ENCODE assay signal across 21 mouse cellular contexts in the genomic region with DNA sequence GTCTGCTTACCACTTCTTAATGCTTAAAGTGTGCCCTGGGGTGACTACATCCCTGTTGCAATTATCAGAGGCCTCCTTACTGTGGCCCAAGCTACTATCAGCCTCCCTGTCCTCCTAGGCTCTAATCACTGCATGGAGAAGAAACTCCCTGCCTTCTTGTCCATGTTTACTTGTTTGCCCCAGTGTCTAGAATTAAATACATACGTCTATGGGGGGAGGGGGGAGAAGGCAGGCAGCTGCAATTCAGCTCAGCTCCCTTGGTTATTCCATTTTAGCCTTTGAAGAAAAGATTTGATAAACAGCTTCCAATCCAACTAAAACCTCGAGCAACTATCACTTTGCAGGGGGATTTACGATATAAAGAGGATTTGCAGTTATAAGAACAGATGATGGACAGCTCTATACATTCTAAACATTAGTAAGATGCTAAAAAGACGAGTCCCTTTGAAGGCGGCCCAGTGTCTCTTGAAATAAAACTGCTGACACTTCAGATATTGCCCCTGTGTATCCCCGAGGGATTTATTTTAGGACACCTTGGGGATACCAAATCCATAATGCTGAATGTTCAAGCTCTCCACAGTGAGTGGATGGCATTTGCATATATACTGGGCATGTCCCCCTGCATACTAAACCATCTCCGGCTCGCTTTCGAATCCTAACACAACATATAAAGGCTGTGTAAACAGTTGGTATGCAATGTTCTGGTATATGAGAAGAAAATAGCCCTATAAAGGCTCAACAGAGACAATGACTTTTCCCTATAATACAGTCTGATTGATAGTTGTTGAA.
DNase-seq lines count a peak whose midpoint lies in the region; ATAC-seq lines count a peak whose summit lies in the region.
"Had no signal": no experiment of that assay in that cellular context is flagged by ENCODE, and none has a peak within 500 bp of the region (broad histone marks: within the 10 kb centered on the region; RNA-seq: fewer than 3 reads in every experiment).

No protein-coding gene starts in this region.

- 72% methylated on average over 9 of the region's 9 CpGs for WGBS in hindbrain, embryonic 16.5 days
- 84% methylated on average over 9 of the region's 9 CpGs for WGBS in hindbrain, embryonic 12.5 days
- 69% methylated on average over 9 of the region's 9 CpGs for WGBS in neural tube, embryonic 14.5 days
- WGBS in midbrain, embryonic 16.5 days, result 48% methylated on average over 9 of the region's 9 CpGs
- 82% methylated on average over 9 of the region's 9 CpGs for WGBS in kidney, embryonic 15.5 days

- no peaks in the 10 kb centered on the region for H3K36me3 ChIP-seq in hindbrain, embryonic 16.5 days (ENCODE audit: control insufficient read depth, insufficient read depth, low read length)
- no peaks in the 10 kb centered on the region for H3K36me3 ChIP-seq in hindbrain, embryonic 12.5 days
- H3K36me3 ChIP-seq in neural tube, embryonic 14.5 days (ENCODE audit: control insufficient read depth, insufficient read depth, low read length), result no peaks in the 10 kb centered on the region
- no peaks in the 10 kb centered on the region for H3K36me3 ChIP-seq in midbrain, embryonic 16.5 days (ENCODE audit: control insufficient read depth, insufficient read depth, low read length)
- H3K36me3 ChIP-seq in kidney, embryonic 15.5 days, result no peaks in the 10 kb centered on the region
- H3K36me3 ChIP-seq: embryonic facial prominence, embryonic 13.5 days; forebrain, embryonic 12.5 days; heart, embryonic 15.5 days had no signal

- no peak overlapping the region for H3K9ac ChIP-seq in hindbrain, embryonic 16.5 days (ENCODE audit: low read depth, low read length)
- H3K9ac ChIP-seq in hindbrain, embryonic 12.5 days, result no peak overlapping the region
- H3K9ac ChIP-seq in neural tube, embryonic 14.5 days (replicated peaks; ENCODE audit: low read depth, low read length), result no peak overlapping the region
- no peak overlapping the region for H3K9ac ChIP-seq in midbrain, embryonic 16.5 days (ENCODE audit: low read depth, low read length)
- H3K9ac ChIP-seq in kidney, embryonic 15.5 days, result no peak overlapping the region
- H3K9ac ChIP-seq: embryonic facial prominence, embryonic 13.5 days; forebrain, embryonic 12.5 days; heart, embryonic 15.5 days had no signal

- 0 out of 2 replicates have a peak, but pooled peaks have one; percentile 35 for ATAC-seq in hindbrain, embryonic 16.5 days
- ATAC-seq in hindbrain, embryonic 12.5 days (ENCODE audit: low FRiP score), result no peak
- peak; percentile 68; the same call in 1 of the 2 replicates for ATAC-seq in neural tube, embryonic 14.5 days (ENCODE audit: low read depth)
- peak; percentile 65 for ATAC-seq in midbrain, embryonic 16.5 days
- ATAC-seq in kidney, embryonic 15.5 days (replicated peaks; ENCODE audit: low FRiP score), result no peak
- ATAC-seq: activated CD4-positive, CD25-positive, alpha-beta regulatory T cell, adult 4 months; forebrain, embryonic 16.5 days; Patski had no signal

- no peaks in the 10 kb centered on the region for H3K9me3 ChIP-seq in hindbrain, embryonic 16.5 days (ENCODE audit: control insufficient read depth, low read length)
- peaks cover 4% of the 10 kb centered on the region for H3K9me3 ChIP-seq in hindbrain, embryonic 12.5 days (replicated peaks)
- H3K9me3 ChIP-seq in neural tube, embryonic 14.5 days (ENCODE audit: control insufficient read depth, low read length), result no peaks in the 10 kb centered on the region; the same call in 1 of the 2 replicates
- 0 out of 2 replicates have a peak, but pooled peaks cover 3% of the 10 kb centered on the region for H3K9me3 ChIP-seq in midbrain, embryonic 16.5 days (replicated peaks; ENCODE audit: control insufficient read depth, low read length, poor library complexity, severe bottlenecking)
- 0 out of 2 replicates have a peak, but pooled peaks cover 3% of the 10 kb centered on the region for H3K9me3 ChIP-seq in kidney, embryonic 15.5 days (replicated peaks)
- H3K9me3 ChIP-seq: heart, embryonic 15.5 days had no signal

- no peaks in the 10 kb centered on the region for H3K27me3 ChIP-seq in hindbrain, embryonic 16.5 days (replicated peaks; ENCODE audit: control insufficient read depth, insufficient read depth, low read length)
- H3K27me3 ChIP-seq in hindbrain, embryonic 12.5 days, result no peaks in the 10 kb centered on the region
- H3K27me3 ChIP-seq in neural tube, embryonic 14.5 days (ENCODE audit: control insufficient read depth, insufficient read depth, low read length), result no peaks in the 10 kb centered on the region
- H3K27me3 ChIP-seq in midbrain, embryonic 16.5 days (ENCODE audit: control insufficient read depth, insufficient read depth, low read depth, low read length), result no peaks in the 10 kb centered on the region
- no peaks in the 10 kb centered on the region for H3K27me3 ChIP-seq in kidney, embryonic 15.5 days
- H3K27me3 ChIP-seq: CH12.LX; embryonic facial prominence, embryonic 13.5 days; forebrain, embryonic 12.5 days; heart, embryonic 15.5 days; Patski had no signal

- H3K4me1 ChIP-seq in hindbrain, embryonic 16.5 days (ENCODE audit: control insufficient read depth, insufficient read depth, low read depth, low read length), result peaks cover 4% of the 10 kb centered on the region; the same call in 1 of the 2 replicates
- 0 out of 2 replicates have a peak, but pooled peaks cover 4% of the 10 kb centered on the region for H3K4me1 ChIP-seq in hindbrain, embryonic 12.5 days
- no peaks in the 10 kb centered on the region for H3K4me1 ChIP-seq in neural tube, embryonic 14.5 days (ENCODE audit: control insufficient read depth, insufficient read depth, low read length)
- peaks cover 11% of the 10 kb centered on the region; the same call in 1 of the 2 replicates for H3K4me1 ChIP-seq in midbrain, embryonic 16.5 days (ENCODE audit: control insufficient read depth, insufficient read depth, low read length)
- H3K4me1 ChIP-seq in kidney, embryonic 15.5 days, result 0 out of 2 replicates have a peak, but pooled peaks cover 5% of the 10 kb centered on the region
- H3K4me1 ChIP-seq: heart, embryonic 15.5 days had no signal

- H3K4me3 ChIP-seq in hindbrain, embryonic 16.5 days (ENCODE audit: low read length), result no peak overlapping the region
- no peak overlapping the region for H3K4me3 ChIP-seq in hindbrain, embryonic 12.5 days
- H3K4me3 ChIP-seq in neural tube, embryonic 14.5 days (ENCODE audit: low read depth, low read length), result no peak overlapping the region
- no peak overlapping the region for H3K4me3 ChIP-seq in midbrain, embryonic 16.5 days (ENCODE audit: low read depth, low read length)
- H3K4me3 ChIP-seq in kidney, embryonic 15.5 days (replicated peaks), result no peak overlapping the region
- H3K4me3 ChIP-seq: embryonic facial prominence, embryonic 13.5 days; forebrain, embryonic 12.5 days; heart, adult 2 months; heart, embryonic 15.5 days had no signal

- no peak overlapping the region for H3K27ac ChIP-seq in hindbrain, embryonic 16.5 days (ENCODE audit: low read depth, low read length)
- no peak overlapping the region for H3K27ac ChIP-seq in hindbrain, embryonic 12.5 days
- H3K27ac ChIP-seq in neural tube, embryonic 14.5 days (ENCODE audit: low read depth, low read length), result no peak overlapping the region
- peak overlapping the region; percentile 53 for H3K27ac ChIP-seq in midbrain, embryonic 16.5 days (ENCODE audit: low read length)
- H3K27ac ChIP-seq in kidney, embryonic 15.5 days, result no peak overlapping the region
- H3K27ac ChIP-seq: embryonic facial prominence, embryonic 13.5 days; forebrain, embryonic 12.5 days; heart, adult 2 months; heart, embryonic 15.5 days had no signal

- no peak for DNase-seq in neural tube, embryonic 10.5 days (ENCODE audit: extremely low spot score, low spot score)
- DNase-seq: adrenal gland, postnatal 14 days; cerebellum, adult 18-20 months; cerebellum, adult 9-11 months; cerebellum, postnatal 36 days; gastrocnemius, postnatal 14 days; heart, adult 2 months; heart, postnatal 14 days had no signal

- no peak overlapping the region for H3K4me2 ChIP-seq in hindbrain, embryonic 16.5 days (ENCODE audit: low read length)
- no peak overlapping the region for H3K4me2 ChIP-seq in hindbrain, embryonic 12.5 days (replicated peaks)
- H3K4me2 ChIP-seq in neural tube, embryonic 14.5 days (ENCODE audit: low read depth, low read length), result no peak overlapping the region
- no peak overlapping the region for H3K4me2 ChIP-seq in midbrain, embryonic 16.5 days (ENCODE audit: low read length)
- H3K4me2 ChIP-seq in kidney, embryonic 15.5 days, result no peak overlapping the region
- H3K4me2 ChIP-seq: embryonic facial prominence, embryonic 13.5 days; forebrain, embryonic 12.5 days; heart, embryonic 11.5 days; heart, embryonic 15.5 days had no signal

Comparison
In these comparisons a context has a peak if more than half of its experiments do, and no peak if none do; other contexts are left out.
1. ATAC-seq: peak in hindbrain, embryonic 16.5 days (single experiment), neural tube, embryonic 14.5 days (single experiment) and midbrain, embryonic 16.5 days (single experiment); none in hindbrain, embryonic 12.5 days (single experiment) and kidney, embryonic 15.5 days (single experiment).